Mouse (Mus musculus) stomach, embryonic 14.5 days (tissue): ENCODE measurements around the gene 4933415A04Rik. TPM values are rescaled to one million over a fixed set of nuclear protein-coding genes. Genes with fewer than 3 reads are reported as not detected.

ENCODE experiments used
- ATAC-seq: fragments of 200-750 bp; cut with Nextera tagmentation; 2 replicates; pipeline ENCODE4 v1.8.0; 2017; ENCODE audit warnings: low read depth, moderate TSS enrichment; ENCODE audit not compliant: insufficient number of reproducible peaks, insufficient read depth, low FRiP score
- H3K27ac ChIP-seq: fragments of 300-500 bp; sonication (generic); 2 replicates; pipeline ENCODE4 v1.5.1; 2014; ENCODE audit warnings: mild to moderate bottlenecking, low read length, moderate library complexity, mixed read lengths
- H3K27me3 ChIP-seq: fragments of 300-500 bp; sonication (generic); 2 replicates; pipeline ENCODE4 v1.6.1; 2014; ENCODE audit warnings: low read length, control low read depth, mixed read lengths; ENCODE audit not compliant: control insufficient read depth, insufficient read depth
- H3K36me3 ChIP-seq: fragments of 300-500 bp; sonication (generic); 2 replicates; pipeline ENCODE4 v1.6.1; 2014; ENCODE audit warnings: mild to moderate bottlenecking, control low read depth, low read length, moderate library complexity, mixed read lengths; ENCODE audit not compliant: control insufficient read depth, insufficient read depth
- H3K4me1 ChIP-seq: fragments of 300-500 bp; sonication (generic); 2 replicates; pipeline ENCODE4 v1.6.1; 2014; ENCODE audit warnings: low read length, control low read depth, mixed read lengths; ENCODE audit not compliant: control insufficient read depth, insufficient read depth
- H3K4me2 ChIP-seq: fragments of 300-500 bp; sonication (generic); replicated peaks from 2 replicates; pipeline ENCODE4 v1.6.1; 2014; ENCODE audit warnings: low read depth, low read length, control low read depth
- H3K4me3 ChIP-seq: fragments of 300-500 bp; sonication (generic); 2 replicates; pipeline ENCODE4 v1.5.1; 2014; ENCODE audit warnings: low read depth, low read length, control low read depth
- H3K9ac ChIP-seq: fragments of 300-500 bp; sonication (generic); replicated peaks from 2 replicates; pipeline ENCODE4 v1.6.1; 2014; ENCODE audit warnings: low read depth, mild to moderate bottlenecking, control low read depth, low read length, moderate library complexity, mixed read lengths
- H3K9me3 ChIP-seq: fragments of 300-500 bp; sonication (generic); 2 replicates; pipeline ENCODE4 v1.6.1; 2016; ENCODE audit warnings: low read depth, low read length, control low read depth; ENCODE audit not compliant: control insufficient read depth
- WGBS: fragments of 180-500 bp; shearing (Covaris S2); extraction: QIAGEN DNeasy Blood & Tissue Kit; methylation state at CpG from one replicate; pipeline ENCODE4 v1.1.7; 2014; 5-methylcytosine and 5-hydroxymethylcytosine counted together
- polyA plus RNA-seq: library from polyadenylated mRNA; unstranded; fragments of >200 nt; fragmentation: Nextera tagmentation; extraction: Ambion mirVana; gene quantifications from 2 replicates; pipeline ENCODE4 v1.2.1, GENCODE M21; 2014

Gene 4933415A04Rik
- polyA plus RNA-seq, 1 experiment from 2014 or later: 6.2 TPM

DNA sequence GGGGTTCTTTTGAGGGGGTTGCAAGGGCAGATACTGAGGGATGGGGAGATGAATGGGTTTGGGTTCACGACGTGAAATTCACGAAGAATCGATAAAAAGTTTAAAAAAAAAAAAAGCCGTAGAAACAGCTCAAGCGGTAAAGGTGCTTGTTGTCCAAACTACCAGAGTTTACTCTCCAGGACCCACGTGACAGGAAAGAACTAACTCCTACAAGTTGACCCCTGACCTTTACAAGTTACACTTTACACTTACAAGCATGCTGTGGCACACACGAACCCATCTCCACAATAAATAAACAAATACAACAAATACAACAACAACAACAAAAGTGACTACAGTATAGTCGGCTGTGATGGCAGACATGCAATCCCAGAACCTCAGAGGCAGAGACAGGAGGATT is 44.8 kb downstream of the 4933415A04Rik start:
- WGBS: 81% methylated on average over 9 of the region's 9 CpGs
- Histone ChIP-seq H3K27me3 (no peaks in the 10 kb centered on the region), H3K27ac (no peak overlapping the region), H3K4me3 (no peak overlapping the region), H3K9me3 (no peaks in the 10 kb centered on the region), H3K9ac (no peak overlapping the region), H3K4me2 (no peak overlapping the region), H3K4me1 (peaks cover 20% of the 10 kb centered on the region), H3K36me3 (no peaks in the 10 kb centered on the region)
- ATAC-seq: no peak

DNA sequence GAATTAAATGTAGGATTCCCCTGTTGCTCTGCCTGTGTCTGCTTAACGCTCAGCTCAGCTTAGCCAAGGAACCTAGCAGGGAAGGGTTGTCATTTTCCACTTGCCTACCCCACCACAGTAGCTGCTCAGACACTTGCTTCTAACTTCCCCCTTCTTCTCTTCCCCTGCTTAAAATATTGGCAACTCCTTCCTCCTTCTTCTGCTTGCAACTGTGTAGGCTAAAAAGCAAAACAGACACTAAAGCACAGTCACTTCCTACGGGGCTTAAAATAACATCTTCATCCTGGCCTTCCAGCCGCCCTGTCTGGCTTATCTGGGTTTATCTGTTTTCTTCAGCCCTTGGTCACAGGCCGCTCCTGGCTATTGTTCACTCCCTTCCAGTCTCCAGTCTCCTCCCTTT is 45.7 kb downstream of the 4933415A04Rik start:
- Histone ChIP-seq H3K4me2 (no peak overlapping the region), H3K9ac (no peak overlapping the region), H3K4me3 (no peak overlapping the region), H3K9me3 (no peaks in the 10 kb centered on the region), H3K27me3 (no peaks in the 10 kb centered on the region), H3K27ac (no peak overlapping the region), H3K36me3 (no peaks in the 10 kb centered on the region), H3K4me1 (peaks cover 16% of the 10 kb centered on the region)
- no peak for ATAC-seq
- WGBS: 34% methylated on average over 4 of the region's 4 CpGs

- WGBS: 67% methylated on average over 6 of the region's 6 CpGs
- Histone ChIP-seq H3K4me3 (no peak overlapping the region), H3K27ac (no peak overlapping the region; the same call in 1 of the 2 replicates), H3K4me2 (no peak overlapping the region), H3K36me3 (no peaks in the 10 kb centered on the region), H3K9ac (no peak overlapping the region), H3K27me3 (no peaks in the 10 kb centered on the region), H3K4me1 (peaks cover 16% of the 10 kb centered on the region), H3K9me3 (no peaks in the 10 kb centered on the region)
- no peak; the same call in 1 of the 2 replicates for ATAC-seq
These were observed 46.3 kb downstream of the 4933415A04Rik start for GRCm38 (mm10) chr11:43633165-43633564.

- H3K4me3 ChIP-seq: no peak overlapping the region
- WGBS: 14% methylated on average over 19 of the region's 19 CpGs
- H3K27ac ChIP-seq: peak overlapping the region; percentile 63
These were observed 47.0 kb downstream of the 4933415A04Rik start for GRCm38 (mm10) chr11:43633658-43634401.

GRCm38 (mm10) chr11:43636761-43637160 is 49.9 kb downstream of the 4933415A04Rik start:
- no peaks in the 10 kb centered on the region for H3K36me3 ChIP-seq

More at GRCm38 (mm10) chr11:43633658-43634401, 47.0 kb downstream of the 4933415A04Rik start:
- Histone ChIP-seq H3K27me3 (no peaks in the 10 kb centered on the region), H3K4me2 (peak overlapping the region; percentile 25), H3K9ac (no peak overlapping the region), H3K36me3 (no peaks in the 10 kb centered on the region), H3K4me1 (peaks cover 16% of the 10 kb centered on the region), H3K9me3 (no peaks in the 10 kb centered on the region)
- ATAC-seq: peak; percentile 83

DNA sequence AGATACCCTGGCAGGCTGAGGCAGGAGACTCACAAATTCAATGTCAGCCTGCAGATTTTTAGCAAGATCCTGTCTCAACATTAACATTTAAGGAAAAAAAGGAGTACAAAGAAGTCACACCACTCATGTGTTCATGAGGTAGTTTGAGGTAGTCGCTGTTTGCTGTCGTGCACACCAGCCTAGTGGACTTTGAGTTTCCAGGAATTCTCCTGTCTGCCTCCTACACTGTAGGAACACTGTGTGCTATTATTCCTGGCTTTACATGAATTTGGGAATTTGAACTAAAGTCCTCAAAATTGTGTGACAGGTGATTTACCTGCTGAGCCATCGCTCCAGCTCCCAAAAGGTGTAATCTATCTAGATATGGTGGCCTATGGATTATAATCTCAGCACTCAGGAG is 51.6 kb downstream of the 4933415A04Rik start:
- H3K9me3 ChIP-seq: no peaks in the 10 kb centered on the region
- no peak overlapping the region for H3K4me3 ChIP-seq
- H3K27ac ChIP-seq: no peak overlapping the region
- ATAC-seq: no peak
- no peak overlapping the region for H3K4me2 ChIP-seq
- H3K9ac ChIP-seq: no peak overlapping the region
- H3K27me3 ChIP-seq: no peaks in the 10 kb centered on the region
- WGBS: 93% methylated on average over 3 of the region's 3 CpGs
- peaks cover 14% of the 10 kb centered on the region for H3K4me1 ChIP-seq
- no peaks in the 10 kb centered on the region for H3K36me3 ChIP-seq

More at GRCm38 (mm10) chr11:43636761-43637160, 49.9 kb downstream of the 4933415A04Rik start:
- ATAC-seq: no peak
- Histone ChIP-seq H3K4me1 (peaks cover 16% of the 10 kb centered on the region), H3K4me2 (no peak overlapping the region), H3K4me3 (no peak overlapping the region), H3K27me3 (no peaks in the 10 kb centered on the region), H3K27ac (no peak overlapping the region), H3K9me3 (no peaks in the 10 kb centered on the region), H3K9ac (no peak overlapping the region)
- 69% methylated on average over 4 of the region's 4 CpGs for WGBS

Other genes starting within 250 kb of the 4933415A04Rik start
- 68.1 and 74.9 TPM in 2 replicates for gene Pttg1, start 160.8 kb upstream of the 4933415A04Rik start, polyA plus RNA-seq
- gene Slu7, start 153.3 kb upstream of the 4933415A04Rik start, polyA plus RNA-seq: 55.4 and 58.6 TPM in 2 replicates
- gene C1qtnf2, start 112.8 kb upstream of the 4933415A04Rik start, polyA plus RNA-seq: 7.9 and 9.3 TPM in 2 replicates
- gene Ccnjl, start 58.3 kb upstream of the 4933415A04Rik start, polyA plus RNA-seq: 18.1 and 20.0 TPM in 2 replicates
- gene Fabp6, start 14.5 kb downstream of the 4933415A04Rik start, polyA plus RNA-seq: not detected in 2 replicates
- gene Pwwp2a, start 95.0 kb downstream of the 4933415A04Rik start, polyA plus RNA-seq: 39.5 and 40.0 TPM in 2 replicates
- gene Ttc1, start 161.0 kb downstream of the 4933415A04Rik start, polyA plus RNA-seq: 74.1 and 74.9 TPM in 2 replicates